Mouse (Mus musculus) E14TG2a.4 (cell line): ENCODE measurements around the gene Iqcf4.
"Not testable (repeated sequence)": the region's sequence is repeated elsewhere in the genome, so short reads cannot be mapped to it uniquely, and the experiment has no call there.

ENCODE experiments used
- H3K27me3 ChIP-seq: 2 replicates; pipeline ENCODE4 v1.6.1; 2014; ENCODE audit warnings: low read length, control low read depth; ENCODE audit not compliant: insufficient read depth
- H3K36me3 ChIP-seq: 2 replicates; pipeline ENCODE4 v1.6.1; 2014; ENCODE audit warnings: low read length, control low read depth; ENCODE audit not compliant: insufficient read depth
- H3K4me1 ChIP-seq: replicated peaks from 2 replicates; pipeline ENCODE4 v1.6.1; 2014; ENCODE audit warnings: low read depth, low read length, control low read depth
- H3K4me3 ChIP-seq: replicated peaks from 2 replicates; pipeline ENCODE4 v1.5.1; 2014; ENCODE audit warnings: mild to moderate bottlenecking, low read length
- H3K9me3 ChIP-seq: 2 replicates; pipeline ENCODE4 v1.6.1; 2014; ENCODE audit warnings: low read length, control low read depth
- CTCF ChIP-seq: conservative IDR thresholded peaks from 2 replicates; pipeline ENCODE4 v1.5.1; 2014; ENCODE audit warnings: low read length
- NANOG ChIP-seq: IDR thresholded peaks from 2 replicates; pipeline ENCODE4 v1.6.1; 2014; ENCODE audit warnings: borderline replicate concordance, low read length, mixed read lengths
- POU5F1 ChIP-seq: IDR thresholded peaks from 2 replicates; pipeline ENCODE4 v1.6.1; 2014; ENCODE audit warnings: low read length, borderline replicate concordance

Iqcf4 gene

DNA sequence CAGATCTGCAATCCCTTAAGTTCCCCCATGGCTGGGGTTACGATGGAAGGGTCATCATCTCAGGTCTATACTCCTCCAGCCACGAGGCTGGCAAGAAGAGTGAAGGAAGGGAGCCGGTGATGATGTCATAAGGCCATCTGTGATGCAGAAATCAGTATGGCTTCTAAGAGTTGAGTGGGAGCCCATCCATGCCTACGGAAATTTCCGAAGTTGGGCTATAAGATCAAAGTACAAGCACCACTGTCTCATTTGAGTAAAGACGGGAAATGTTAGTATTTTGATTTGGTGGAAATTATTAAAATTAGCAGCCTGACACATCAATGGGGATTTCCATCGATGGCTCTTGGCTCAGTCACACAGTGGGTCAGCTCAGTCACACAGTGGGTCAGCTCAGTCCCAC lies at the start of gene Iqcf4:
Gene Iqcf4, minus strand, starts transcription at position 101 of the 400 bp plus-strand sequence.
- H3K9me3 ChIP-seq: 0 out of 2 replicates have a peak, but pooled peaks cover 1% of the 10 kb centered on the region
- no peaks in the 10 kb centered on the region for H3K36me3 ChIP-seq
- no peak within 1 kb of the TSS for H3K4me3 ChIP-seq
- TF ChIP-seq POU5F1 (no peak), CTCF (no peak), NANOG (no peak)
- H3K27me3 ChIP-seq: 0 out of 2 replicates have a peak, but pooled peaks cover 5% of the 10 kb centered on the region
- H3K4me1 ChIP-seq: peaks cover 10% of the 10 kb centered on the region; the same call in 1 of the 2 replicates

DNA sequence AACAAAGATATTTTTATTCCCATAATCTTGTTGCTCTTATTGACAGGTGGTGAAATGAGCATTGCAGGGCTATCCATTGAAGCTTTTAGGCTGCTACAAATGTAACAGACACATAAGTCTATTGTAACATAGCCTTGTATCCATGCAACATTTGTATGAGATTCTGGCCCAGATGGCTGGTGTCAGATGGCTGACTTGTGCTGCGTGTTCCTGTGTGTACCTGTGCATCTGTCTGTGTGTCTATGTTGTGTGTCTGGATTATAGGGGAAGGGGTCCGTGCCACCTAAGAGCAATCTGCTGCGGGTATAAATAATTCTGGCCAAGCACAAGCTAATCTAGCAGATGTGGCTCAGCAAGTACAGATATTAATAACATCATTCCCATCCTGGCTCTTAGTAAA lies 46.7 kb upstream of the Iqcf4 start:
- H3K36me3 ChIP-seq: no peaks in the 10 kb centered on the region
- H3K9me3 ChIP-seq: no peaks in the 10 kb centered on the region
- no peak overlapping the region for H3K4me3 ChIP-seq
- H3K27me3 ChIP-seq: 0 out of 2 replicates have a peak, but pooled peaks cover 4% of the 10 kb centered on the region
- peaks cover 12% of the 10 kb centered on the region for H3K4me1 ChIP-seq
- TF ChIP-seq NANOG: no peak
- no peak for TF ChIP-seq POU5F1
- TF ChIP-seq CTCF: no peak

DNA sequence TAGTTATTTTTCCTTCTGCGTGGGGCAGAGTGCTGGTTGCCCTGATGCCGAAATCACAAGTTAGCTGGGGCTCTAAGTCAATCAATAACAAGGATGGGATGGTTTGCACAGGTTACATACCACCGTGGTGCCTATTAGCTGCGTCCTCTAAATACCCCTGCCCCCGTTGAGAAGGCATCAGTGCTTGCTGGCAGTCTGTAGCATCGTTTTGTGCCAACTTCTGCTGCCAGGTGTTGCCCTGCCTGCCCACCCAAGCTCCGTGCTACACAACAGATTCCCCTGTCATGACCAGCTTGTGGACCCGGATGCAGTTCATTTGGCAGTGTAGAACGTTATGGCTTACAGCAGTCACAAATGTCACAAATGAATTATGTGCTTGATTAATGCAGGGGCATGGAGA lies 45.5 kb upstream of the Iqcf4 start:
- Histone ChIP-seq H3K27me3 (0 out of 2 replicates have a peak, but pooled peaks cover 4% of the 10 kb centered on the region), H3K9me3 (no peaks in the 10 kb centered on the region), H3K36me3 (no peaks in the 10 kb centered on the region), H3K4me1 (peaks cover 12% of the 10 kb centered on the region), H3K4me3 (no peak overlapping the region)
- TF ChIP-seq CTCF (no peak), POU5F1 (no peak), NANOG (no peak)

DNA sequence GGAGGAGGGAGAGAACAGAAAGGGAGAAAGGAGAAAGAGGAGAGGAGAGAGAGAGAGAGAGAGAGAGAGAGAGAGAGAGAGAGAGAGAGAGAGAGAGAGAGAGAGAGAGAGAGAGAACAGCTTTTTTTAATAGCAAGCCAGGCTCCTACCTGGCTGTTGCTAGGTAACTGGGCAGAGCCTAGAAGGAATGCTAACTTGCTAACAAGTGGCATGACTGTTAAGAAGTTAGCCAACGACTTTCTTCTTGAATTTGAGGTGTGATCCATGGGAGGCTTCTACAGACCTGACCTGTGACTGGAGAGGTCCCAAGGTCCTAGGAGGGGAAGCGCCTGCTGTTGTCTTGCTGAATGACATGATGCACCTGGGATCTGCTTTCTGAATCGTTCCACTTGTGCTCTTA lies 43.8 kb upstream of the Iqcf4 start:
- Histone ChIP-seq H3K9me3 (no peaks in the 10 kb centered on the region), H3K36me3 (no peaks in the 10 kb centered on the region), H3K4me1 (peaks cover 12% of the 10 kb centered on the region), H3K27me3 (0 out of 2 replicates have a peak, but pooled peaks cover 4% of the 10 kb centered on the region), H3K4me3 (no peak overlapping the region)
- no peak for TF ChIP-seq NANOG
- TF ChIP-seq POU5F1: no peak
- no peak for TF ChIP-seq CTCF

DNA sequence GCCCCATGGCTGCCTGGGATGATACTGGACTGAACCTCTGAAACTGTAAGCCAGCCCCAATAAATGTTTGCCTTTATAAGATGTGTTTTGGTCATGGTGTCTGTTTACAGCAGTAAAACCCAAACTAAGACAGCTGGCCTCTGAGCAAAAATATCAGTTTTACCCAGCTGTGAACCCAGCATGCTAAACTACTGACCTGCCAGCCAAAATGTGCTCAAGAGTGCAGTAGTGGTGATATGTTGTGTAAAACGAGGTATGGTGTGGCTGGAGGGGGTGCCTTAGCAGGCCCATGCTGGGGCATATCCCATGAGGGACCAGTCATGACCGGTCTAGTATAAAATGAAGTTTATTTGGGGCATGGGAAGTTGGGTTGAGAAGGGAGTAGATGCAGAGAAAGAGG lies 43.2 kb upstream of the Iqcf4 start:
- Histone ChIP-seq H3K4me1 (peaks cover 12% of the 10 kb centered on the region), H3K27me3 (0 out of 2 replicates have a peak, but pooled peaks cover 4% of the 10 kb centered on the region), H3K36me3 (no peaks in the 10 kb centered on the region), H3K4me3 (no peak overlapping the region), H3K9me3 (no peaks in the 10 kb centered on the region)
- TF ChIP-seq POU5F1 (no peak), CTCF (no peak), NANOG (no peak)

DNA sequence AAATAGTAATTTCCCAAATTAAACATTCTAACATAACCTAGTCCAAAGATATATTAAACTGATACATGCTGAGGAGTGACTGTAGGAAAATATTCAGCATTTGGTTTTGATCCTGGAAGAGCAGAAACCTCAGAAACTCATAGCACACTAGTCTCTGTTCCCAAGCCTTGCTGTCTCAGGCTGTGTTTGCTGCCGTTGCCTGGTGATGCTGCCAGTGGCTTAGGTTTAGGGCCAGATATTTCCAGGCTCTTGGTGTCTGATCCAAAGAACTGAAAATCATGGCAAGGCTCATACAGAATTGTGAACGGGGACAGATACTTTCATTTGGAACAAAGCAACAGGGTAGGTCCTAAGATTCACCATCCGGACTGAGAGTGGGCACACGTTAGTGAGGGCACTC lies 39.9 kb upstream of the Iqcf4 start:
- Histone ChIP-seq H3K36me3 (no peaks in the 10 kb centered on the region), H3K4me1 (peaks cover 12% of the 10 kb centered on the region), H3K4me3 (no peak overlapping the region), H3K9me3 (no peaks in the 10 kb centered on the region), H3K27me3 (0 out of 2 replicates have a peak, but pooled peaks cover 4% of the 10 kb centered on the region)
- TF ChIP-seq POU5F1 (no peak), CTCF (no peak), NANOG (no peak)

DNA sequence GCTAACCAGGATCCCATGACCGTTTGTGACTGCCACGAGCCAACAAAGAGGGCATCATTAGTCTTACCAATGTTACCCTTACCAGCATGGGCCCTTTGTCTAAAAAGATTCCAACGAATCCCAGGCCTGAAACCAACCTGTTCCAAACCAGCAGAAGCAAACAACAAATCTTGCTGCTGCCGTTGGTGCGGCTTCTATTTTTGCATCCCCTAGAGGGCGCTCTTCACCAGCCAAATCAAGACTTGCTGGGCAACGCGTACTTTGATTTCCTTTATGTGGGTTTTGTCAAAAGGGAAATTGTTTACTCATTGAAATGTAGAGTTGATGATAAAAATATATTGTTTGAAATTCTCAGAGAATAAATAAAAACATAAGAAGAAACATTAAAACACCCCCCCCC lies 29.8 kb upstream of the Iqcf4 start:
- Histone ChIP-seq H3K9me3 (no peaks in the 10 kb centered on the region), H3K4me1 (no peaks in the 10 kb centered on the region; the same call in 1 of the 2 replicates), H3K27me3 (0 out of 2 replicates have a peak, but pooled peaks cover 8% of the 10 kb centered on the region), H3K4me3 (no peak overlapping the region), H3K36me3 (no peaks in the 10 kb centered on the region)
- TF ChIP-seq CTCF (peak; percentile 58), NANOG (no peak), POU5F1 (no peak)

DNA sequence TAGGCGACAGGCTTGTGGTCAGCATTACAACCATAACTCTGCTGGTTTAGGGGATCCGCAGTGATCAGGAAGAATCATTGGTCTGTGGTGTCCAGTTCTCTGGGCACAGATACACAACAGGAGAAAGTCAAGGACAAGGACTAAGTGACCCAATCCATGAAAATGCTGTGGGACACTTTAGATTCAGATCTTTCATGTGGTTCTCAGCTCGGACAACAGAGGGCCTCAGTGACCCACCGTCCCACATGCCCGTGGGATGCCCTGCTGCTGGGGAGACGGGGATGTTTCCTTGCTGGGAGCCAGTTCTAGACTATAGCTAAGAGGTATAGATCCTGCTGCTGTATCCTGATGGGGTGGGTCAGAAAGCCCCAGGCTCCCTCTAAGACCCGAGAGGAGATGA lies 27.7 kb upstream of the Iqcf4 start:
- Histone ChIP-seq H3K4me3 (no peak overlapping the region), H3K9me3 (no peaks in the 10 kb centered on the region), H3K27me3 (0 out of 2 replicates have a peak, but pooled peaks cover 8% of the 10 kb centered on the region), H3K4me1 (no peaks in the 10 kb centered on the region; the same call in 1 of the 2 replicates), H3K36me3 (no peaks in the 10 kb centered on the region)
- no peak; the same call in 1 of the 2 replicates for TF ChIP-seq CTCF
- TF ChIP-seq POU5F1: no peak
- TF ChIP-seq NANOG: no peak

DNA sequence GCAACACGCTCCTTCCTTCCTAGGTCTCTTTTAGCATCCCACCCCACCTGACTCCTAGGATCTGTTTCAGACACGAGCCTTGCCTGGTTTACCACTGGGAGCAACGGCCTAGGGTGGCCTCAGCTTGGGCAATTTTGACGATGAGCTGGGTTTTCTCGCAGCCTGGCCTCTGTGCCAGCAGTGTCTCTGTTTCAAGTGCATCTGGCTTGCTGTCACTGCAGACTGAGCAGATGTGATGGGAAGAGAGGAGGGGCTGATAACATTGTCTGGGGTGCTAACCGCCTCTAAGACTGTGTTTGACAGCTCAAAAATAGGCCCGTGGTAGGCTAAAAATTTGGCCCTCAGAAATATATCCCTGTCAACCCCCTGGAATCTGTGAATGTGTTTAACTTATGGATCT lies 25.0 kb upstream of the Iqcf4 start:
- no peak for TF ChIP-seq POU5F1
- no peak for TF ChIP-seq CTCF
- TF ChIP-seq NANOG: no peak
- Histone ChIP-seq H3K4me3 (no peak overlapping the region), H3K4me1 (no peaks in the 10 kb centered on the region; the same call in 1 of the 2 replicates), H3K36me3 (no peaks in the 10 kb centered on the region), H3K27me3 (0 out of 2 replicates have a peak, but pooled peaks cover 8% of the 10 kb centered on the region), H3K9me3 (no peaks in the 10 kb centered on the region)

DNA sequence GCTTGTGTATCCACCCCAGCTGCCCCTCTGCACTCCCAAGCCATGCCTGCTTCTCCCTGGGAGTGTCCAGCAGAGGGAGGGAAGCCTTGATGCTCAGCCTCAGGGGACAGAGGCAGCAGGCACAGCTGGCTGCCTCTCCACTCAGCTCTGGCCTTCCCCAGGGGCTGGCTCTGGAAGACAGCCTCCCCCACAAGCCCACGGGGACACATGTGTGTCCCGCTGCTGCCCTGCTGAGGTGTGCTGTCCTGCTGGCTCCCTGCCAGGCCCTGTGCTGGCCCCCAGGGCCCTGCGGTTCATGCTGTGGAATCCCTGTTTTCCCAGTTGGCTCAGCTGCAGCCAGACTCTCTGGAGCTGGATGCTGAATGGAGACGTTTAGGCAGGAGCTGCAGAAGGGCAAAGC lies 24.6 kb upstream of the Iqcf4 start:
- H3K36me3 ChIP-seq, H3K4me3 ChIP-seq, H3K9me3 ChIP-seq, H3K27me3 ChIP-seq, H3K4me1 ChIP-seq: not testable (repeated sequence)
